Mouse (Mus musculus) embryonic facial prominence, embryonic 10.5 days (tissue): ENCODE results near the gene Gm10681. TPM values are rescaled to one million over a fixed set of nuclear protein-coding genes. Genes with fewer than 3 reads are reported as not detected.

Source experiments
- polyA plus RNA-seq: library from polyadenylated mRNA; unstranded; fragments of >200 nt; fragmentation: Nextera tagmentation; extraction: Ambion mirVana; gene quantifications from 2 replicates; pipeline ENCODE4 v1.2.1, GENCODE M21; 2016

Gene Gm10681
- polyA plus RNA-seq, 1 experiment from 2014 or later: not detected

Other genes with a start within 250 kb of the Gm10681 start
- 373 and 379 TPM in 2 replicates for gene Phgdh, start 248.8 kb downstream of the Gm10681 start, polyA plus RNA-seq
- 8.2 and 8.8 TPM in 2 replicates for gene Zfp697, start 206.3 kb downstream of the Gm10681 start, polyA plus RNA-seq
- not detected in 2 replicates for gene Gm4450, start 131.7 kb downstream of the Gm10681 start, polyA plus RNA-seq
- gene Hsd3b4, start 78.3 kb downstream of the Gm10681 start, polyA plus RNA-seq: not detected in 2 replicates
- not detected in 2 replicates for gene Hsd3b5, start 41.4 kb upstream of the Gm10681 start, polyA plus RNA-seq
- 0.08 TPM in 1 of 2 replicates, not detected in the other for gene Hsd3b2, start 135.7 kb upstream of the Gm10681 start, polyA plus RNA-seq
- 0.04 TPM in 1 of 2 replicates, not detected in the other for gene Hsd3b3, start 174.3 kb upstream of the Gm10681 start, polyA plus RNA-seq
- 5.7 and 9.1 TPM in 2 replicates for gene Hsd3b6, start 225.6 kb upstream of the Gm10681 start, polyA plus RNA-seq